Mouse (Mus musculus) small intestine, adult 2 months (tissue): ENCODE measurements around the gene Cdc5l.

ENCODE experiments used
- CTCF ChIP-seq: fragments of 200-500 bp; IDR thresholded peaks from 2 replicates; pipeline ENCODE4 v1.5.1; 2012; ENCODE audit warnings: low read depth, mild to moderate bottlenecking, control low read depth, inconsistent platforms, low read length, moderate library complexity, mixed read lengths; ENCODE audit not compliant: insufficient replicate concordance, insufficient read length; ENCODE audit errors: extremely low read depth
- POLR2A ChIP-seq: fragments of 200-500 bp; IDR thresholded peaks from 2 replicates; pipeline ENCODE4 v1.6.1; 2012; ENCODE audit warnings: low read depth, mild to moderate bottlenecking, control low read depth, inconsistent platforms, low read length, moderate library complexity

- TF ChIP-seq CTCF (no peak), POLR2A (no peak)
Measured at GRCm38 (mm10) chr17:45480429-45480828, 46.9 kb upstream of the Cdc5l start.
